Mouse (Mus musculus): ENCODE data around the gene Fos.

GRCm38 (mm10) chr12:85462802-85463201 is 10.9 kb upstream of the Fos start:
- TF ChIP-seq EP300 (optimal IDR thresholded peaks at IDR 0.05) (no peak), CTCF (IDR thresholded peaks at IDR 0.05; ENCODE audit: low read depth) (no peak)
